Mouse (Mus musculus) left cerebral cortex, adult 2 months (tissue): ENCODE measurements around the gene Ccdc110. TPM values are rescaled to one million over a fixed set of nuclear protein-coding genes. Genes with fewer than 3 reads are reported as not detected.
A peak's percentile ranks its signal among the peaks of the same experiment; 100 is the strongest.

ENCODE experiments used
- DNase-seq, 2 experiments: peaks; one replicate each; pipeline ENCODE4 v3.0.0; 2021 to 2022; ENCODE audit warnings: low spot score in 2 of 2, mixed read lengths in 1 of 2; ENCODE audit errors: extremely low spot score in 1 of 2
- H3K27ac ChIP-seq: fragments of 200-600 bp; 2 replicates; pipeline ENCODE4 v1.8.1; 2022
- H3K4me3 ChIP-seq: fragments of 200-600 bp; 2 replicates; pipeline ENCODE4 v1.8.1; 2022
- CTCF ChIP-seq: fragments of 200-600 bp; IDR thresholded peaks from 2 replicates; pipeline ENCODE4 v1.8.1; 2022; ENCODE audit warnings: antibody characterized with exemption, mild to moderate bottlenecking, moderate library complexity
- intact Hi-C: fragments of 180-260 bp; cut with DNase I; formaldehyde crosslinking; loops from one replicate; pipeline ENCODE4 v1.15.1; 2025
- long read RNA-seq, 2 experiments: library from polyadenylated mRNA; stranded (forward); transcript quantifications; one replicate each; pipeline ENCODE4 v2.0.0; 2021; ENCODE audit warnings: borderline mapping rate in 2 of 2
- total RNA-seq, 2 experiments: library from RNA; stranded (reverse); gene quantifications; 2 replicates each; pipeline ENCODE4 v1.2.3; 2021

Gene Ccdc110
- total RNA-seq: 1 to 10 TPM in 1 of 2 experiments, under 1 TPM in 1; 0.84 to 1.3 TPM
- long read RNA-seq, experiment 1, partial matches to known transcripts: 0 of 2 reads
- long read RNA-seq, experiment 1, other reads (novel, unspliced or antisense): 2 of 2 reads
- long read RNA-seq, experiment 2, partial matches to known transcripts: 0 of 1 reads
- long read RNA-seq, experiment 2, other reads (novel, unspliced or antisense): 1 of 1 reads

DNA sequence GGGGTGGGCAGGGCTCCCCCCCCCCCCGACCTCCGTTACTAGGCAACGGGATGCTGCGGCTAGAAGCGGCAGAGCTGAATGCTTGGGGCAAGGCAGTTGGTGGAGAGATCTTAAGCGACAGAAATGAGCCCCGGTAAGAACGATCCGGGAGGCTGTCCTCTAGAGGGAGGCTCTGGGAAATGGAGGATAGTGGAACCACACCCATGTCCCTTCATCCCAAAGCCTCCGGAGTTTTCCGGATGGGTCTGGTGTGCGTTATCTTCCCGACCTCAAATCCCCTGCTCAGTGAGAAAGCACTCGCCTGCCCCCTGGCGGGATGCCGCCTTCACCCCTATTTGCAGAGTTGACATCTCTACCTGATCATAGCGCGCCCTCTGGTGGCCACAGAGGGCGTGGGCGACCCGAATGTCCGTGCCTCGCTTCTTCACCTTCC is at the start of gene Ccdc110:
TSS of gene Ccdc110 (plus strand) at position 38 of the 433 bp plus-strand sequence.
- no peak; the same call in none of the 2 replicates for TF ChIP-seq CTCF
- Histone ChIP-seq H3K27ac (no peak within 1 kb of the TSS), H3K4me3 (peak within 1 kb of the TSS; percentile 43)
- intact Hi-C loops: loop anchor here (1.0 to 5.0 kb wide), 4 partner anchors 117 to 572 kb away; no protein-coding TSS in a partner anchor
- peak; percentile 94 to 97 for DNase-seq

DNA sequence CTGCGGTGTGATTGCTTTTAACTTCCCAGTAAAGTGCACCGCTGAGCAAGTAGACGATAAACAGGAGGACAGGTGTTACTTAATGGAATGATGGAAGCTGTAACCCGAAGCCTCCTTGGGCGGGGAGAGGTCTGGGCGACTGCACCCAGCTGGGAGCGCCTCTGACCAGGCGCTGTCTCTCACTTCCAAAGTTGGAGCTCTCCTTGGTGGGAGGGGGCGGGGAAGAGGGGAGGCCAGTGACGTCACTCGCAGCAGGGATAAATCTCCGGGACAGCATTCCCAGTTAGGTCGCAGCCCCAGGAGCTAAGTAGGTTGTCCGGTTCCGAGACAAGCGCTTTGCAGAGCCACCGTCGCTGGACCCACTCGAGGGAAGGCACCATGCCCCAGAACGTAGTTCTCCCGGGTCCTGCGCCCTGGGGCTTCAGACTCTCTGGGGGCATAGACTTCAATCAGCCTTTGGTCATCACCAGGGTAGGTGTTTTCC is 49.2 kb upstream of the Ccdc110 start, which contains the start of gene Pdlim3:
TSS of gene Pdlim3 (plus strand) at position 260 of the 484 bp plus-strand sequence.
- no peak for DNase-seq

DNA sequence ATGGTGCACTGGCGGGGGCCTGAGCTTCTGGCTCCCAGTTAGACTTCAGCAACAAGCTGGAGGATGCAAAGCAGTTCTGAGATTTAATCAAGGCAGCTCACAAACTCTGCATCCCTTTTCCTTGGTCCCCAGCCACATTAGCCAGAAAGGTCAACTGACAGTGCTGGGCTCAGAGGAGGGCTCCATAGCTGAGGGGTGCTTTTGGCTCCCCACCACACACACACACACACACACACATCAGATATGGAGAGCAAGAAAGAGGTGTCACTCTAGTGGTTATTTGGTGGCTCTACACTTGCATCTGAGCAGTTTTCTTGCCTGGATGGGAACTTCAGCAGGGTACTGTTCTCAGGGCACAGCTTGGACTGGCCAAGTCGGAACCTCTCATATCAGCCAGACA is 48.6 kb upstream of the Ccdc110 start:
- intact Hi-C loops: no loop called here
- peak overlapping the region; percentile 42 for H3K4me3 ChIP-seq

More for the DNA sequence above, 49.2 kb upstream of the Ccdc110 start, which contains the start of gene Pdlim3:
- Histone ChIP-seq H3K27ac (no peak within 1 kb of the TSS), H3K4me3 (peak within 1 kb of the TSS; percentile 42)
- TF ChIP-seq CTCF: no peak
- intact Hi-C loops: no loop called here

DNA sequence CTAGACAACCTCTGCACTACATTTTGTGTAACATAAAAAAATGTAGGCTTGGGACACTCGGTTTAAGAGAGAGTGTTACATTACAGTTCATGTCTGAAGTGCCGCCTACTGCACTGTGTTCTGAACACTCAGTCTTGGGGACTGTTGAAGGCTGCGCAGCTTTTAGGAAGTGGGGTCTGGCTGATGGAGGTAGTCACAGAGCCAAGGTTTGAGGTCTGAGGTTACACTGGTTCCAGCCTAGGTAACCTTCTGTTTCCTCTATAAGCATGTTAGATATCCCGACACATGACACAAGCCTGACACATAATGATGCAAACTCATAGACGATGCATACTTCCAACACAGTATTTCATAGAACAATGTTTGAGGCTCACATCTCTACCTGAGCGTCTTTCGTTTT is 44.7 kb upstream of the Ccdc110 start:
- no peak for TF ChIP-seq CTCF
- no peak overlapping the region for H3K27ac ChIP-seq
- intact Hi-C loops: no loop called here
- H3K4me3 ChIP-seq: no peak overlapping the region
- DNase-seq: no peak

More for the DNA sequence above, 48.6 kb upstream of the Ccdc110 start:
- TF ChIP-seq CTCF: peak; percentile 15; the same call in 1 of the 2 replicates
- no peak overlapping the region for H3K27ac ChIP-seq
- no peak for DNase-seq

DNA sequence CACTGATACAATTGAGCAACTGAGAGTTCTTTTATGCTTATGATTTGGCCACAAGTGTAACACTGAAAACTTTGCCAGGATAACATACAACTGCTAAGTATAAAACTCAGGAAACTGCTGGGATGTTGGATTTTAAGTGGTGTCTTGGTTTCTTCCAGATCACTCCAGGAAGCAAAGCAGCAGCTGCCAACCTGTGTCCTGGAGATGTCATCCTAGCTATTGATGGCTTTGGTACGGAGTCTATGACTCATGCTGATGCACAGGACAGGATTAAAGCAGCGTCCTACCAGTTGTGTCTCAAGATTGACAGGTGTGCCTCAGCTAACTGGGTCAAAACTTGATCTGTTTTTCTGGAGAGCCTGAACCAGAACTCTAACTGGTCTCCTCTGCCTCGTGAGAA is 37.8 kb upstream of the Ccdc110 start:
- DNase-seq: no peak
- intact Hi-C loops: no loop called here
- no peak for TF ChIP-seq CTCF
- Histone ChIP-seq H3K27ac (no peak overlapping the region), H3K4me3 (no peak overlapping the region)

DNA sequence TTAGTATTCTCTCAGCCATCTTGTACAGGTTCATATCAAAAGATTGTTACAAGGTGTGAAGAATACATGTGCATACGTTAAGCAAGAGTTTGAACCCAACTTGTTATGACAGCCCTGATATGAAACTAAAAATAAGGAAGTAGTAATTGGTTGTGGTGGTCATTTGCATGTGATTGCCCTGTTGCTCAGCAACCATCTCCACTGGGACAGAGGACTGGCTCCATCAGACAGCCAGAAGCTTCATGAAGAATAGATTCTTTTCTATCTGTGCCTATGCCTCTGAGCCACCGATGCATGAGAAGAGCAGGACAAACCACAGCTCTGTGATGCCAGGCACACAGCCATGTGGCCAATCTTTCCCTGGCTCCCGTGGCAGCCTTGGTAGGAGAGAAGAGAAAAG is 34.6 kb upstream of the Ccdc110 start:
- intact Hi-C loops: no loop called here
- no peak for TF ChIP-seq CTCF
- no peak for DNase-seq
- H3K4me3 ChIP-seq: no peak overlapping the region
- H3K27ac ChIP-seq: no peak overlapping the region

DNA sequence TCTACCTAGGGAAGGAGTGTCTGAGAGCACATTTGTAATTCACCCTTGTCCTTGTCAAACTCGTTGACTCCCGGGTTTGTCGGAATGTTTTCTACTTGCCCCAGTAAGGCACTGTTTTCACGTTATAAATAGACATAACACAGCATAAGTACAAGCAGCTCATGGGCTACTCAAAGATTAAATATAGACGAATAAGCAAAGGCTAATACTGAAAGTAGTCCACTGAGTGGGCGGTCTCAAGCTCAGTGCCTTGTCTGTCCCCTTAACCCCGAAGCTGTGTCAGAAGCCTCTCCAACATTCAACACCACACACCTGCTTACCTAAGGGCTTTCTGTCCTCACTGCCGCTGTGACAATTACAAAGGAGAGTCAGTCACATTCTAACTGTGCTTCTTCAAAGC is 32.8 kb upstream of the Ccdc110 start:
- Histone ChIP-seq H3K27ac (no peak overlapping the region), H3K4me3 (no peak overlapping the region)
- intact Hi-C loops: no loop called here
- DNase-seq: no peak
- TF ChIP-seq CTCF: no peak

DNA sequence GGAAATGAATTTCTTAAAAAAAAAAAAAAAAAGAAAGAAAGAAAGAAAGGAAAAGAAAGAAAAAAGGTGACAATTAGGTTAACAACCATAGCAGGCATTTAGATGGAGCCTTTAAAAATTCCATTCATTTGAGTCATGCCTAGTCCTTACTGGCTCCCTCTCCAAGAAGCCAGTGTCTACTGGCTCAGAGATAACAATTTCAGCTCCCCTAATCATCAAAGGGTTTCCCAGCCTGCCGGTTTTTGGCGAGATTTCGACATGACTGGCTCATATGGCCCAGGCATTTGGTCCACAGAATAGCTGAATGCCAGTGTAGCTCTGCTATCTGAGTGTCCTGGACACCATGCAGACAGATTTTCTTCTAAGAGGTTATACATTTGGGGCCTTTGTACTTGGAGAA is 30.8 kb upstream of the Ccdc110 start:
- TF ChIP-seq CTCF: no peak
- no peak for DNase-seq
- Histone ChIP-seq H3K27ac (no peak overlapping the region), H3K4me3 (no peak overlapping the region)
- intact Hi-C loops: no loop called here

DNA sequence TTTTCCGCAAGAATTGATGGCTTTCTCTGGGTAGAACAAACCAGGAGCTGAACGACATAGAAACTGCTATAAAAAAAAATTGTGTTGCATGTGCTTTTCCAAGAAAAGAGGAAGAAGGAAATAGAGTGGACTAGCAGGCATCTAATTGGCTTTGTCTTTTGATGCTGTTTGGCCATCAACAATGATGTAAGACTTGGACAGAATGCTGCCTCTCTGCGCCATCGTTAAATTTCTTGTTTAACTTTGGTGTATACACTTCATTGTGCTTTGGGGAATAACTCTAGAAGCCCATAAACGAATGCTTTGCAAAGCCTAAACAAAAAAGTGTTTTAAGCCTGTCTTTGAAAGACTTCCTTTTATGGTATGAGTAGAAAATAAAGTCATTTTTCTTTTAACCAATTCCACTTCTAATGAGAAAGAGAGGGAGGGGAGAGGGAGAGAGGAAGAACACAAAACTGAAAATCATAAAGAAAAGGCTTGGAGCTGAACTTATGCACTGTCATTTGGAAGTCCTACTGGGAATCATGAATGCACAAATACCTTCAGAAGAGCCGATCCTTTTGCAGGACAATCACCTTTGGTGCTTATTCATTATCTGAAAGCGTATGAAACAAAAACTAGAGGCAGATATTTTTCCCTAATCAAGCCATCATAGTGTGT is 28.7 kb upstream of the Ccdc110 start:
- no peak for DNase-seq
- TF ChIP-seq CTCF: no peak
- intact Hi-C loops: no loop called here
- Histone ChIP-seq H3K4me3 (no peak overlapping the region), H3K27ac (no peak overlapping the region)

DNA sequence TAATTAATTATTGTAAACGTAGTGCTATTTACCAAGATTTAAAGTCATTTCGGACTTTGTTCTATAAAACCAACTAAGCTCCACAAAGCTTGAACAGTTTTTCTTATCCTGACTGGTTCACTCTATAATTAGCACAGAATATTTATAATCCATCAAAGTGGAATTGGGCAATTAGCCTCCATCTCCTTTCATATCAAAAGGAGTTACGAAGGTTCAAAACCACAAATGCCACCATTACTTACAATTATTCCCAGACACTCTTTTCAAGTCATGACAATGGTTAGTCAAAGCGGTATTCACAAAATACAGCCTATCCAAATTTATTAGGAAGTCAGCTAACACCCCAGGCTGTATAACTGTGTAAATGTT is 28.2 kb upstream of the Ccdc110 start:
- intact Hi-C loops: no loop called here
- Histone ChIP-seq H3K27ac (no peak overlapping the region), H3K4me3 (no peak overlapping the region)
- no peak for TF ChIP-seq CTCF
- no peak for DNase-seq

DNA sequence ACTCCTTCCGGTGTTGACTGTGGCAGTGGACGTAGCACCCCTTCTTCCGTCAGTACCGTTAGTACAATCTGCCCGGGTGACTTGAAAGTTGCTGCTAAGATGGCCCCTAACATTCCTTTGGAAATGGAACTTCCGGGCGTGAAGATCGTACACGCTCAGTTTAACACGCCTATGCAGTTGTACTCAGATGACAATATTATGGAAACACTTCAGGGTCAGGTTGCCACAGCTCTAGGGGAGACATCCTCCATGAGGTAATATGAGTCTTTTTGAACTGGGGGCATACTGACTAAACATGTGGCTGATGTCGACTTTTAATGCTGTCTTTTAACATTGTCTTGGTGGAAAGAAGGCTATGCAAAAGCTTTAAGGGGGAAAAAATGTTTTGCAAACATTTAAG is 20.7 kb upstream of the Ccdc110 start:
- no peak overlapping the region for H3K4me3 ChIP-seq
- H3K27ac ChIP-seq: no peak overlapping the region
- no peak for TF ChIP-seq CTCF
- no peak for DNase-seq
- intact Hi-C loops: no loop called here

DNA sequence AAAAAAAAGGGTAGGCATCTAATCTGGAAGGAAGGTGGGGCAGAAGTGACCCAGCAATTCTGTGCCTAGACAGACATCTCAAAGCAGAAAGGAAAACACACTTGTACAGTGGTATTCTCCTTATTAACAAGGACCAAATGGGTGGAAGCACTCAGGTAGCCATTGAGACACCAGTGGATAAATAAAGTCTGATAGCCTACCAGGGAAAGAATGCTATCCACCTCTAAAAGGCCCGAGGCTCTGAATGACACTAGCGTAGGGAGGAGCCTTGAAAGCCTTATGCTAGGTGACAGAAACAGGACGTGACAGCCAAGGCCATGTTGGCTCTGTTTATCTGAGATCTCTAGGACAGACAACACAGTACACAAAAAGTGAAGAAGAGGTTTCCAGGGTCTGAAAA is 17.9 kb upstream of the Ccdc110 start:
- H3K4me3 ChIP-seq: no peak overlapping the region
- TF ChIP-seq CTCF: no peak
- no peak for DNase-seq
- intact Hi-C loops: loop anchor here (5.0 kb wide), 1 partner anchor 74 kb away; no protein-coding TSS in a partner anchor
- H3K27ac ChIP-seq: no peak overlapping the region
